Mouse (Mus musculus): ENCODE data around the gene Entr1. TPM values are rescaled to one million over a fixed set of nuclear protein-coding genes. Genes with fewer than 3 reads are reported as not detected.
A peak's percentile ranks its signal among the peaks of the same experiment; 100 is the strongest.

Entr1 gene
- total RNA-seq, 2 experiments from 2014 or later = 25.2 to 33.1 TPM

- peak; percentile 89 for DNase-seq
- peak within 1 kb of the TSS; percentile 90 for H3K4me3 ChIP-seq
- intact Hi-C loops (cut with DNase I) = no loop called here
- H3K27ac ChIP-seq = peak within 1 kb of the TSS; percentile 88
- TF ChIP-seq CTCF (IDR thresholded peaks at IDR 0.05) = no peak
These were observed 8.9 kb downstream of the Entr1 start, which contains the start of gene Snapc4 for GRCm38 (mm10) chr2:26380131-26380771. Gene Snapc4 (minus strand): TSS chr2:26380653.

GRCm38 (mm10) chr2:26372396-26372795 lies 16.7 kb downstream of the Entr1 start:
- intact Hi-C loops (cut with DNase I) = no loop called here

DNA sequence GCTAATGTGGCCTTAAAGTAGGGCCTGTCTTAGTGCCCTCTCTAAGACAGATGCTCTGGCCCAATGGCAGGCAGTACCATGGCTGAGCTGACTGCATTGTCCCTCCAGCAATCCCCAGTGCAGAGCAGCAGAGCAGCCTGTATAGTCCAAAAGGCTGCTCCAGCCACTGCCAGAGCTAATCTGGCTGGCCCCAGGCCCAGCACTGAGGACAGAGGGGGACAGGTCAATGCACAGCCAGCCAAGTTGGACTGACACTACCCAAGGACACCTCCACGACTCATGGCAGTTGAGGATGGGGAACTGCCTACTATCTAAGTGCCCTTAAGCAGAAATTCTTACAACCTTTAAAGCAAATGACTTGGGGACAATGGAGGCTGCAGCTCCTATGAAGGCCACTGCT lies 20.5 kb downstream of the Entr1 start:
- TF ChIP-seq CTCF (IDR thresholded peaks at IDR 0.05) = no peak
- DNase-seq = no peak
- no peak overlapping the region for H3K4me3 ChIP-seq
- H3K27ac ChIP-seq = no peak overlapping the region
- intact Hi-C loops (cut with DNase I) = no loop called here

More at GRCm38 (mm10) chr2:26372396-26372795, 16.7 kb downstream of the Entr1 start:
- DNase-seq = no peak
- TF ChIP-seq CTCF (IDR thresholded peaks at IDR 0.05) = no peak
- no peak overlapping the region for H3K27ac ChIP-seq
- no peak overlapping the region for H3K4me3 ChIP-seq

DNA sequence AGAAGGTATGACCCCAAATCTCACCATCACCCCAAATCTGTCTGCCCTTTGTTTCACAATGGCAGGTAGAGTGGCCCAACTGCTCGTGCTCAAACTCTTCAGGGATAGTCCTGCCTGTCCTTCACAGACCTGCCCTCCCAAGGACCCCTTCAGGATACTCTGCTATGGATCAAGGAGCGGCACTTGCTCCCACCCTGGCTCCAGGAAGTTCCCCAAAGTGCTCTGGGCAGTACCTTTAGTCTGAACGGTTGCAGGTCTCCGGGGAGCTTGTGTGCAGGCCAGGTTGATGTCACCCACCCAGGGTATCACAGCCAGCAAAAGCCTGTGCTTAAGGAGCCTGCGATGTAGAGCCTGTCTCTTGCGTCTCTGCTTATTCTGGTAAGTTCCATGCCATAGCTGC lies 21.2 kb downstream of the Entr1 start:
- intact Hi-C loops (cut with DNase I) = no loop called here
- TF ChIP-seq CTCF (IDR thresholded peaks at IDR 0.05) = no peak
- no peak overlapping the region for H3K27ac ChIP-seq

GRCm38 (mm10) chr2:26364738-26365465 lies 24.2 kb downstream of the Entr1 start:
- DNase-seq = peak; percentile 90
- intact Hi-C loops (cut with DNase I) = no loop called here
- Histone ChIP-seq H3K4me3 (peak overlapping the region; percentile 34), H3K27ac (peak overlapping the region; percentile 66)
- TF ChIP-seq CTCF (IDR thresholded peaks at IDR 0.05) = no peak

More for the DNA sequence above, 21.2 kb downstream of the Entr1 start:
- DNase-seq = no peak
- no peak overlapping the region for H3K4me3 ChIP-seq

DNA sequence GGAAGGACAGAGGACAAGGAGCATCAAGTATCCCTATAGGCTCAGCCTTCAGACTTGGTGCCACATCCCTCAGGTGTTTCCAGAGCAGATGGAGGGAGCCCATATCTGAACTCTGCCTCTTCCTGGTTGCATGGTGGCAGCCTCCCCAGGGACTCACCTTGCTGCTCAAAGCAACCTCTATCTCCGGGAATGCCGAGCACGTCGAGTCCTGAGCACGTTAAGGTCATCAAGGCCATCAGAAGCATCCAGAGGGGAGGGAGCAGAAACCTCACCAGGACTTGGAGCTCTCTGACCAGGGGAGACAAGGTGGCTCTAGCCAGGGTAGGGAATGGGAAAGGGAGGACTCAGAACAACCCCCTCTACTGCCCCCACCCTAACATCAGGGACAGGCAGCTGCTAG lies 25.6 kb downstream of the Entr1 start:
- TF ChIP-seq CTCF (IDR thresholded peaks at IDR 0.05) = no peak
- Histone ChIP-seq H3K27ac (no peak overlapping the region), H3K4me3 (no peak overlapping the region)
- DNase-seq = no peak
- intact Hi-C loops (cut with DNase I) = no loop called here

- TF ChIP-seq CTCF (IDR thresholded peaks at IDR 0.05) = no peak
- H3K27ac ChIP-seq = no peak overlapping the region
- intact Hi-C loops (cut with DNase I) = no loop called here
These were observed 26.1 kb downstream of the Entr1 start for GRCm38 (mm10) chr2:26362991-26363390.

GRCm38 (mm10) chr2:26360772-26361171 lies 28.3 kb downstream of the Entr1 start, which contains the start of gene Card9:
Gene Card9 (minus strand): TSS chr2:26360918.
- intact Hi-C loops (cut with DNase I) = no loop called here
- DNase-seq = no peak
- H3K4me3 ChIP-seq = peak within 1 kb of the TSS; percentile 45
- TF ChIP-seq CTCF (IDR thresholded peaks at IDR 0.05) = no peak
- H3K27ac ChIP-seq = peak within 1 kb of the TSS; percentile 87

More at GRCm38 (mm10) chr2:26362991-26363390, 26.1 kb downstream of the Entr1 start:
- no peak for DNase-seq
- H3K4me3 ChIP-seq = no peak overlapping the region

DNA sequence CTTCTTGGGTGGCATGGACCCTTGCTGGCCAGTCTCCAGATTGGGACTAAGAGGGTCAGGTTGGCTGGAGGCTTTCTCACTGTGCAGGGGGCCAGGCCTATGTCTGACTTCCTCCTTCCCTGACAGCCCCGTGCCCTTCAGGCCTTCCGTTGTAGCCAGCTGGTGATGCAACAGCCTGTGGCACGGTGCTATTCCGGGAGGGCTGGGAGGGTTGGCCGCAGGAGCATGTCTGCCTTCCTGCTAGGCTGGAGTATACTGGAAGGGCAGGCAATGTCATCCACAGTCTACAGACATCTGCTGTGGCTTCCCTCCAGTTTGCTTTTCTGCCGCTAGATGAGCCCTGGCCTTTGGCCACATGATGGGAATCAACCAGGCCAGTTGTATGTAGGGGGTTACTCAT lies 29.1 kb downstream of the Entr1 start:
- H3K27ac ChIP-seq = peak overlapping the region; percentile 87

GRCm38 (mm10) chr2:26358667-26359320 lies 30.3 kb downstream of the Entr1 start:
- TF ChIP-seq CTCF (IDR thresholded peaks at IDR 0.05) = no peak

More for the DNA sequence above, 29.1 kb downstream of the Entr1 start:
- peak overlapping the region; percentile 45 for H3K4me3 ChIP-seq
- intact Hi-C loops (cut with DNase I) = no loop called here
- TF ChIP-seq CTCF (IDR thresholded peaks at IDR 0.05) = no peak
- peak; percentile 80 for DNase-seq

GRCm38 (mm10) chr2:26357484-26357883 lies 31.6 kb downstream of the Entr1 start:
- DNase-seq = no peak
- intact Hi-C loops (cut with DNase I) = no loop called here
- no peak for TF ChIP-seq CTCF (IDR thresholded peaks at IDR 0.05)
- Histone ChIP-seq H3K27ac (no peak overlapping the region), H3K4me3 (no peak overlapping the region)

More at GRCm38 (mm10) chr2:26358667-26359320, 30.3 kb downstream of the Entr1 start:
- intact Hi-C loops (cut with DNase I) = no loop called here
- no peak overlapping the region; the same call in 1 of the 2 replicates for H3K27ac ChIP-seq
- H3K4me3 ChIP-seq = no peak overlapping the region
- no peak for DNase-seq

DNA sequence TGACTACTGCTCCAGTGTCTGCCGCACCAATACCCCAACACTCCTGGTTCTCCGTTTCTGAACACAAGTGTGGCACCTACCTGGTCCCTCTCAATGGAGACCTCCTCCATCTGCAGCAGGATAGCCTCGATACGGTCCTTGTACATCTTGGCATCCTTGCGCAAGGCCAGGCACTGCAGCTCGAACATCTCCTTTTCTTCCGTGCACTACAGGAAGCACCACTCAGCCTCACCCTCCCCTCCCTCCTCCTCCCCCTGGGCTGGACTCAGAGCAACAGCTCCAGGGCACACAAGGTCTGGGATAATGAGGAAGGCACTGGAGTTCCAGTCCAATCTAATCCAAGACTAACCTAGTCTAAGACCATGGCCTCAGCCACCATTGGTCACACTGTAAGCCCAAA lies 32.4 kb downstream of the Entr1 start:
- Histone ChIP-seq H3K4me3 (no peak overlapping the region), H3K27ac (no peak overlapping the region)
- DNase-seq = no peak
- no peak for TF ChIP-seq CTCF (IDR thresholded peaks at IDR 0.05)
- intact Hi-C loops (cut with DNase I) = no loop called here

GRCm38 (mm10) chr2:26356231-26356630 lies 32.9 kb downstream of the Entr1 start:
- no peak overlapping the region for H3K4me3 ChIP-seq
- intact Hi-C loops (cut with DNase I) = no loop called here
- no peak for TF ChIP-seq CTCF (IDR thresholded peaks at IDR 0.05)

More at GRCm38 (mm10) chr2:26356231-26356630, 32.9 kb downstream of the Entr1 start:
- DNase-seq = no peak
- no peak overlapping the region for H3K27ac ChIP-seq

Data from gastrocnemius, adult 2 months (tissue).